Mouse (Mus musculus): ENCODE measurements around the gene Btbd19.
A peak's percentile ranks its signal among the peaks of the same experiment; 100 is the strongest.

The Btbd19 gene

GRCm38 (mm10) chr4:117125348-117125909 lies at the start of gene Btbd19:
TSS of gene Btbd19 (minus strand) at chr4:117125725.
- Histone ChIP-seq H3K36me3 (ENCODE audit: control insufficient read depth, insufficient read depth, low read length, poor library complexity, severe bottlenecking) (no peaks in the 10 kb centered on the region), H3K27me3 (ENCODE audit: control insufficient read depth, insufficient read depth, low read length, poor library complexity, severe bottlenecking) (no peaks in the 10 kb centered on the region)
- DNase-seq (ENCODE audit: low read depth, low spot score), result no peak

GRCm38 (mm10) chr4:117169936-117170335 lies 44.4 kb upstream of the Btbd19 start:
- no peaks in the 10 kb centered on the region for H3K27me3 ChIP-seq (ENCODE audit: control insufficient read depth, insufficient read depth, low read length, poor library complexity, severe bottlenecking)
- no peak for DNase-seq (ENCODE audit: low read depth, low spot score)
- no peaks in the 10 kb centered on the region for H3K36me3 ChIP-seq (ENCODE audit: control insufficient read depth, insufficient read depth, low read length, poor library complexity, severe bottlenecking)

DNA sequence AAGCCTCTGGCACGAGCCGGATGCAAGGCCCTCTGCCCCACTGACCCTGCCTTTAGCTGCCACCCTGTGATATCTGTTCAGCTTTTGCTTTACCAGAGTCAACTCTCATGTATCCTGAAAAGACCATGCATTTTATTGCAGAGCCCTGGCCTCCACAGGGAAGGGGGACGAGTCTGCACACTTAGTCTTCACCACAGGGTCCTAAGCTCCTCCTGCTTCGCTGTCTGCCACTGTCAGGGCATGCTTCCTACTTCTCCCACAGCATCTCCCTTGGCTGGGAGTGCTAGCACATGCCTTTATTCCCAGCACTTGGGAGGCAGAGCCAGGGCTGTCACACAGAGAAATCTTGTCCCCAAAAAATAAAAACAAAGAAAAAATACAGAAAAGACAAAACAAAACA lies 35.7 kb upstream of the Btbd19 start:
- no peaks in the 10 kb centered on the region for H3K36me3 ChIP-seq (ENCODE audit: control insufficient read depth, insufficient read depth, low read length, poor library complexity, severe bottlenecking)
- no peaks in the 10 kb centered on the region for H3K27me3 ChIP-seq (ENCODE audit: control insufficient read depth, insufficient read depth, low read length, poor library complexity, severe bottlenecking)
- DNase-seq (ENCODE audit: low read depth, low spot score), result no peak

- Histone ChIP-seq H3K27me3 (ENCODE audit: control insufficient read depth, insufficient read depth, low read length, poor library complexity, severe bottlenecking) (no peaks in the 10 kb centered on the region), H3K36me3 (ENCODE audit: control insufficient read depth, insufficient read depth, low read length, poor library complexity, severe bottlenecking) (no peaks in the 10 kb centered on the region)
- DNase-seq (ENCODE audit: low read depth, low spot score), result no peak
Observed at GRCm38 (mm10) chr4:117159666-117160065, 34.1 kb upstream of the Btbd19 start.

GRCm38 (mm10) chr4:117156372-117156771 lies 30.8 kb upstream of the Btbd19 start:
- H3K27me3 ChIP-seq (ENCODE audit: control insufficient read depth, insufficient read depth, low read length, poor library complexity, severe bottlenecking), result no peaks in the 10 kb centered on the region
- DNase-seq (ENCODE audit: low read depth, low spot score), result no peak

DNA sequence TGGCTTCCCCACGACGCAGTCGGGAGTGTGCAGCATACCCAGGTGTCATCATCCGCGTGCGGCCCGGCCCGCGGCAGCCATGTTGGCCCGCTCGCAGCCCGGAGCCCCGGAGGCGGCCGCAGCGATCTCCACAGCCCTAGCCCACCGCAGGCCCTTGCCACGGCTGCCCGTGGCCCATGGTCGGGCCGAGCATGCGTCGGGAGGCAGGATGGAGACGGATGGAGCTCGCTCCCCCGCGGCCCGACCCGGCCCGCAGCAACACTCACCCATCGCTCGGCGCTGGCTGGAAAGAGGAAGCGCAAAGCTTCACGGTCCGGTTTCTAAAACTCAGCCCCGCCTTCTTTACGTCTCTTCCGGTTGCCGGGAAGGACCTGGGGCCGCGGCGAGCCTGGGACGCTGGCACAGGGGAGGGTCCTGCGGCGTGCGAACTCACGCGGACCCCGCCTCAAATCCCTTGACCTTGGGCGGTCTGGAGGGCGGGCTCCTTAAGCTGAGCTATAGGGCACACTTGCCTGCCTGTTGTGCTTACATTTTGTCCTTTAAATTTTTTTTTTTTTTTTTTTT lies 30.3 kb upstream of the Btbd19 start, which contains the start of gene Rps8:
Rps8 (minus strand) TSS at position 452 of the 564 bp plus-strand sequence.
- no peaks in the 10 kb centered on the region for H3K27me3 ChIP-seq (ENCODE audit: control insufficient read depth, insufficient read depth, low read length, poor library complexity, severe bottlenecking)
- H3K36me3 ChIP-seq (ENCODE audit: control insufficient read depth, insufficient read depth, low read length, poor library complexity, severe bottlenecking), result peaks cover 17% of the 10 kb centered on the region
- DNase-seq (ENCODE audit: low read depth, low spot score), result peak; percentile 87

More at GRCm38 (mm10) chr4:117156372-117156771, 30.8 kb upstream of the Btbd19 start:
- peaks cover 16% of the 10 kb centered on the region for H3K36me3 ChIP-seq (ENCODE audit: control insufficient read depth, insufficient read depth, low read length, poor library complexity, severe bottlenecking)

GRCm38 (mm10) chr4:117155020-117155791 lies 29.7 kb upstream of the Btbd19 start:
- H3K27me3 ChIP-seq (ENCODE audit: control insufficient read depth, insufficient read depth, low read length, poor library complexity, severe bottlenecking), result no peaks in the 10 kb centered on the region
- DNase-seq (ENCODE audit: low read depth, low spot score), result no peak
- H3K36me3 ChIP-seq (ENCODE audit: control insufficient read depth, insufficient read depth, low read length, poor library complexity, severe bottlenecking), result peaks cover 18% of the 10 kb centered on the region

DNA sequence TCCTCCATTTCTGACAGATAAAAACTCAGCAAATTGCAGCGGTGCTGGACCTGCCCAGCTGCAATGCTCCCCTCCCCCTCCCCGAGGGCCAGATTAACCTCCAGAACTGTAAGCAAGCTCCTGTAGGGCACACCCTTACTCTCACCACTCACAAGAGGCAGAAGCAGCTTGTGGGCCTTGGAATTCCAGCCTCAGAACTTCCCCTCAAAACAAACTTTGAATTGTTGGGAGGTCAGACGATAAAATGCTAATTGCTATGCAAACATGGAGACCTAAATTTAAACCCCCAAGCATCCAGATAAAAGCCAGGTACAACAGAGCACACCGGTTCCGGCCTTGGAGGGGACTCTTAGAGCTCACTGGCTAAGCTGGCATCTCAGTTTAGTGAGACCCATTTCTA lies 27.2 kb upstream of the Btbd19 start:
- DNase-seq (ENCODE audit: low read depth, low spot score), result no peak
- Histone ChIP-seq H3K36me3 (ENCODE audit: control insufficient read depth, insufficient read depth, low read length, poor library complexity, severe bottlenecking) (peaks cover 18% of the 10 kb centered on the region), H3K27me3 (ENCODE audit: control insufficient read depth, insufficient read depth, low read length, poor library complexity, severe bottlenecking) (no peaks in the 10 kb centered on the region)

GRCm38 (mm10) chr4:117151416-117151815 lies 25.9 kb upstream of the Btbd19 start:
- no peak for DNase-seq (ENCODE audit: low read depth, low spot score)
- H3K36me3 ChIP-seq (ENCODE audit: control insufficient read depth, insufficient read depth, low read length, poor library complexity, severe bottlenecking), result peaks cover 18% of the 10 kb centered on the region
- no peaks in the 10 kb centered on the region for H3K27me3 ChIP-seq (ENCODE audit: control insufficient read depth, insufficient read depth, low read length, poor library complexity, severe bottlenecking)

DNA sequence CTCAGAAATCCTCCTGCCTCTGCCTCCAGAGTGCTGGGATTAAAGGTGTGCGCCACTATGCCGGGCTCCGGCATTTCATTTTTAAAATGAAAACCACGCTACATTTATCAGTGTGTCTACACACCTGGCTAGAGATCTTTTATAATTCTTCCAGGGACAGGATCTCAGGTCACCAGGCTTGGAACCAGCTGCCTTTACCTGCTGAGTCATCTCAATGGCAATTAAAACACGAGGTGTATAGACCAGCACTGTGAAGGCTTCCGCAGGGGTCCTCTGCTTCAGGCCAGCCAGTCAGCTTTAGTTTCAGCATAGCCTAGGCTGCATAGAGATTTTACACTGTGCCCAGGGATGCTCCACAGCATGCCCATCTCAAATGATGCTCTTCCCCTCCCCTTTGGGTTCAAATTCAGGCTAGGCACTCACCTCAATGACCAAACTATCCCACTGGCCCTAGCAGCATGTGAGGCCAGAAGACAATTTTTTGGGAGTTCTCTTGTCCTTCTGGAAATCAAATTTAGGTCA lies 24.7 kb upstream of the Btbd19 start:
- H3K36me3 ChIP-seq (ENCODE audit: control insufficient read depth, insufficient read depth, low read length, poor library complexity, severe bottlenecking), result peaks cover 18% of the 10 kb centered on the region
- H3K27me3 ChIP-seq (ENCODE audit: control insufficient read depth, insufficient read depth, low read length, poor library complexity, severe bottlenecking), result no peaks in the 10 kb centered on the region
- no peak for DNase-seq (ENCODE audit: low read depth, low spot score)

DNA sequence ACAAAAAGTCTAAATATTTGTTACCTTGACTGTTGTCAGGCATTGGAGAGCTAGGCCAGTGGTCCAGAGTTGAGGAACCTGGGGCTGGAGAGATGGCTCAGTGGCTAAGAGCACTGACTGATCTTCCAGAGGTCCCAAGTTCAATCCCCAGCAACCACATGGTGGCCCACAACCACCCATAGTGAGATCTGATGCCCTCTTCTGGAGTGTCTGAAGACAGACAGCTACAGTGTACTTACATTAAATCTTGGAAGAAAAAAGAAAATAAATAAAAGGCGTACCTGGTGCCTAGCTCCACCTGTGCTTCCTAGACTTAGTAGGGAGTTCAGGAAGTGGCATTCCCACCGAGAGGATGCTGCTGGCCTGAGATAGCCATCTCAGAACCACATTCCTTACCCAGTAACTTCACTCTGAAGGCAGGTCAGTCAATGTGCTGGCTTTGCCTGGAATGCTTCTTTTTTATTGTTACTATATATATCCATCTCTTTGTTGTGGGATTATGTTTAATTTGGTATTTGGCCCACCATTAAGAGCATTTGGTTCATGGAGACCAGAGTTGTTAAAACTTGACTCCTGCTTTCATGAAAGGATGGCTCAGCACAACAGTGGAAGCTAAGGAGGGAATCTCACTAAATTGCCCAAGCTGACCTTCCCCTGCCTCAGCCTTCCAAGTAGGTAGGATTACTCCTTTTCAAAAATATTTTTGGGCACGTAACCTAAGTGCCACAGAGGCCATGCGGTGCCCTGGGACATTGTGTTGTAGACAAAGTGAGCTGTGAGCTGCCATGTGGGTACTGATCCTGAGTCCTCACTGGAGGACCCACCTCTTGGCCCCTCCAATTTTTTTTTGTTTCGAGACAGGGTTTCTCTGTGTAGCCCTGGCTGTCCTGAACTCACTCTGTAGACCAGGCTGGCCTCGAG lies 24.0 kb upstream of the Btbd19 start:
- Histone ChIP-seq H3K27me3 (ENCODE audit: control insufficient read depth, insufficient read depth, low read length, poor library complexity, severe bottlenecking) (no peaks in the 10 kb centered on the region), H3K36me3 (ENCODE audit: control insufficient read depth, insufficient read depth, low read length, poor library complexity, severe bottlenecking) (peaks cover 18% of the 10 kb centered on the region)
- no peak for DNase-seq (ENCODE audit: low read depth, low spot score)

DNA sequence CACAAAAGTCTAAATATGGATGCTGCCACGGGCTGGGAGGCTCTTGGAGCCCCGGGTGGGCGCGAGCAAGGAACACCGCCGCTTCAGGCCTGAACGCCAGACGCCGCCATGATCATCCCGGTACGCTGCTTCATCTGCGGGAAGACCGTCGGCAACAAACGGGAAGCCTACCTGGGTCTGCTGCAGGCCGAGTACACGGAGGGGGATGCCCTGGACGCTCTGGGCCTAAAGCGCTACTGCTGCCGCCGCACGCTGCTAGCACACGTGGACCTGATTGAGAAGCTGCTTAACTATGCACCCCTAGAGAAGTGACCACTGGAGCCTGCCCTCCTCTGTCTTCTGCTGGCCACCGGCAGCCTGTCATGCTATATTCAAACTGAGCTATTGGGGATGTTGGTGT lies 23.3 kb upstream of the Btbd19 start:
- no peak for DNase-seq (ENCODE audit: low read depth, low spot score)
- H3K27me3 ChIP-seq (ENCODE audit: control insufficient read depth, insufficient read depth, low read length, poor library complexity, severe bottlenecking), result no peaks in the 10 kb centered on the region
- peaks cover 17% of the 10 kb centered on the region for H3K36me3 ChIP-seq (ENCODE audit: control insufficient read depth, insufficient read depth, low read length, poor library complexity, severe bottlenecking)

GRCm38 (mm10) chr4:117148047-117148713 lies 22.7 kb upstream of the Btbd19 start:
- H3K27me3 ChIP-seq (ENCODE audit: control insufficient read depth, insufficient read depth, low read length, poor library complexity, severe bottlenecking), result no peaks in the 10 kb centered on the region
- H3K36me3 ChIP-seq (ENCODE audit: control insufficient read depth, insufficient read depth, low read length, poor library complexity, severe bottlenecking), result peaks cover 12% of the 10 kb centered on the region
- no peak for DNase-seq (ENCODE audit: low read depth, low spot score)

- peak; percentile 95 for DNase-seq (ENCODE audit: low read depth, low spot score)
- Histone ChIP-seq H3K27me3 (ENCODE audit: control insufficient read depth, insufficient read depth, low read length, poor library complexity, severe bottlenecking) (no peaks in the 10 kb centered on the region), H3K36me3 (ENCODE audit: control insufficient read depth, insufficient read depth, low read length, poor library complexity, severe bottlenecking) (peaks cover 2% of the 10 kb centered on the region; the same call in 1 of the 2 replicates)
Observed at GRCm38 (mm10) chr4:117146176-117146575, 20.7 kb upstream of the Btbd19 start.

Data from splenic B cell, adult 2 months (primary cell).